Mouse (Mus musculus) ES-E14 (cell line): ENCODE measurements at regions not wholly inside any gene's neighbourhood (a gene's known extent, or its start where the extent isn't known, plus 50 kb on each side); places are given as distances from the start of the nearest gene placed in this dataset.

ENCODE experiments used
- CHD2 ChIP-seq: IDR thresholded peaks from 2 replicates; pipeline ENCODE4 v1.6.1; 2014; ENCODE audit warnings: mild to moderate bottlenecking, low read depth, low read length, inconsistent platforms
- HCFC1 ChIP-seq: IDR thresholded peaks from 2 replicates; pipeline ENCODE4 v1.6.1; 2012; ENCODE audit warnings: low read length, inconsistent platforms, borderline replicate concordance; ENCODE audit not compliant: insufficient read depth

DNA sequence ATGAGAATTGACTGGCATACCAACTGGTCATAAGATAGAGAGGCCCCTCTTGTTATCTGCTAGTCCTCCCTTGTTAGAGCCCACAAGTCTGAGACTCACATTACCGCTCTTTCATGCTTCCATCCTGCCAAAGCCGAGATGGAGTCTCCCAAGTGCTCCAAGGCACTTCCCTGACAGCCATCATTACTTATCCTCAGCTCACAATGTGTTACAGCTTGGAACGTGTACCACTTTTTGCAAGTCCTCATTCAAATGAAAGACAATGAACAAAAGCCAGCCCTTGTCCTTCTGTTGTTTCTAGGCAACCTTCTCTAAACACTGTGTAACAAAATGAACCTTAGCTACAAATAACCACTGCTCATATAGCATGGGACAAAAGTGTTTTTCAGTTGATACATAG, 102.6 kb upstream of the Mtap start:
- no peak for TF ChIP-seq CHD2
- no peak for TF ChIP-seq HCFC1
